Mouse (Mus musculus) ES-E14 (cell line): Measurements from ENCODE around the gene Ube2l3. TPM values are rescaled to one million over a fixed set of nuclear protein-coding genes. Genes with fewer than 3 reads are reported as not detected.
"Not testable (repeated sequence)": the region's sequence is repeated elsewhere in the genome, so short reads cannot be mapped to it uniquely, and the experiment has no call there.

Source experiments
- DNase-seq: peaks from one replicate; pipeline ENCODE4 v3.0.0-alpha.2; 2013; ENCODE audit warnings: low read depth, low spot score
- H3K27ac ChIP-seq: 2 replicates; pipeline ENCODE4 v1.5.1; 2012; ENCODE audit warnings: low read depth, mild to moderate bottlenecking, low read length, moderate library complexity, mixed read lengths; ENCODE audit not compliant: poor library complexity, insufficient read depth, severe bottlenecking
- H3K36me3 ChIP-seq: 2 replicates; pipeline ENCODE4 v1.6.1; 2012; ENCODE audit warnings: mild to moderate bottlenecking, low read length, moderate library complexity, mixed read lengths; ENCODE audit not compliant: control insufficient read depth, poor library complexity, insufficient read depth, severe bottlenecking
- H3K4me1 ChIP-seq, 2 experiments: fragments of 150-350 bp in 1 of 2; sonication (generic) in 1 of 2; 2 replicates each; pipeline ENCODE4 v1.6.1; 2012; ENCODE audit warnings: low read length in 2 of 2, mild to moderate bottlenecking in 1 of 2, mixed read lengths in 1 of 2; ENCODE audit not compliant: control insufficient read depth in 2 of 2, insufficient read depth in 2 of 2, poor library complexity in 1 of 2
- H3K4me3 ChIP-seq, 2 experiments: fragments of 150-350 bp in 1 of 2; sonication (generic) in 1 of 2; 2 replicates each; pipeline ENCODE4 v1.5.1; 2012; ENCODE audit warnings: low read length in 2 of 2, low read depth in 1 of 2, mild to moderate bottlenecking in 1 of 2, mixed read lengths in 1 of 2; ENCODE audit not compliant: insufficient read depth in 1 of 2, poor library complexity in 1 of 2, severe bottlenecking in 1 of 2
- H3K9ac ChIP-seq: 2 replicates; pipeline ENCODE4 v1.6.1; 2012; ENCODE audit warnings: low read depth, mild to moderate bottlenecking, low read length, mixed read lengths; ENCODE audit not compliant: poor library complexity, insufficient read depth, severe bottlenecking
- H3K9me3 ChIP-seq: fragments of 150-350 bp; sonication (generic); 2 replicates; pipeline ENCODE4 v1.6.1; 2012; ENCODE audit warnings: low read depth, mild to moderate bottlenecking, low read length; ENCODE audit not compliant: control insufficient read depth, insufficient read depth
- CHD2 ChIP-seq: IDR thresholded peaks from 2 replicates; pipeline ENCODE4 v1.6.1; 2014; ENCODE audit warnings: mild to moderate bottlenecking, low read depth, low read length, inconsistent platforms
- HCFC1 ChIP-seq: IDR thresholded peaks from 2 replicates; pipeline ENCODE4 v1.6.1; 2012; ENCODE audit warnings: low read length, inconsistent platforms, borderline replicate concordance; ENCODE audit not compliant: insufficient read depth
- MAFK ChIP-seq: IDR thresholded peaks from 2 replicates; pipeline ENCODE4 v1.6.1; 2014; ENCODE audit warnings: mild to moderate bottlenecking, low read depth, low read length, inconsistent platforms; ENCODE audit not compliant: insufficient read depth
- ZC3H11A ChIP-seq: IDR thresholded peaks from 2 replicates; pipeline ENCODE4 v1.6.1; 2012; ENCODE audit warnings: low read depth, mild to moderate bottlenecking, inconsistent platforms, low read length, borderline replicate concordance
- ZNF384 ChIP-seq: IDR thresholded peaks from 2 replicates; pipeline ENCODE4 v1.6.1; 2012; ENCODE audit warnings: low read depth, low read length, inconsistent platforms
- in situ Hi-C, 2 experiments: fragments of 600-800 bp; cut with MboI; formaldehyde crosslinking; loops; one replicate each; pipeline ENCODE4 v1.15.1; 2025; ENCODE audit warnings: low sequenced_read_pairs in 2 of 2, inconsistent platforms in 1 of 2; ENCODE audit not compliant: unreplicated experiment in 2 of 2
- total RNA-seq: library from RNA; depleted of rRNA; stranded (reverse); fragments of 300-350 nt; gene quantifications from 2 replicates; pipeline ENCODE4 v1.2.3, GENCODE M21; 2012

The Ube2l3 gene
- total RNA-seq, 1 experiment: 109 TPM

- Histone ChIP-seq H3K36me3 (peaks cover 4% of the 10 kb centered on the region), H3K4me3 (no peak overlapping the region), H3K9ac (no peak overlapping the region), H3K27ac (no peak overlapping the region), H3K4me1 (peaks cover 0 to 2% of the 10 kb centered on the region in 2 experiments; a peak in 1 of 4 replicates), H3K9me3 (no peaks in the 10 kb centered on the region)
- in situ Hi-C loops: no loop called here
- TF ChIP-seq ZC3H11A: no peak
- TF ChIP-seq HCFC1: no peak
- TF ChIP-seq CHD2: no peak
- TF ChIP-seq MAFK: no peak
- no peak for TF ChIP-seq ZNF384
- DNase-seq: no peak
Observed at GRCm38 (mm10) chr16:17179706-17180105, 22.7 kb downstream of the Ube2l3 start.

GRCm38 (mm10) chr16:17177623-17178170 is 24.8 kb downstream of the Ube2l3 start:
- in situ Hi-C loops: no loop called here
- no peak for DNase-seq
- Histone ChIP-seq H3K4me3 (no peak overlapping the region), H3K4me1 (peaks cover 0 to 2% of the 10 kb centered on the region in 2 experiments; a peak in 1 of 4 replicates), H3K9me3 (no peaks in the 10 kb centered on the region), H3K9ac (no peak overlapping the region), H3K36me3 (peaks cover 5% of the 10 kb centered on the region), H3K27ac (no peak overlapping the region)
- TF ChIP-seq CHD2: no peak
- no peak for TF ChIP-seq MAFK
- TF ChIP-seq ZNF384: no peak
- TF ChIP-seq HCFC1: no peak
- TF ChIP-seq ZC3H11A: no peak

GRCm38 (mm10) chr16:17175765-17176164 is 26.7 kb downstream of the Ube2l3 start:
- no peak overlapping the region for H3K27ac ChIP-seq
- in situ Hi-C loops: no loop called here
- H3K9ac ChIP-seq: no peak overlapping the region
- no peak for TF ChIP-seq HCFC1
- no peak for DNase-seq
- H3K36me3 ChIP-seq: peaks cover 7% of the 10 kb centered on the region
- no peaks in the 10 kb centered on the region for H3K4me1 ChIP-seq
- H3K4me3 ChIP-seq: no peak overlapping the region
- H3K9me3 ChIP-seq: no peaks in the 10 kb centered on the region

GRCm38 (mm10) chr16:17168049-17168448 is 34.4 kb downstream of the Ube2l3 start:
- no peak overlapping the region for H3K27ac ChIP-seq
- TF ChIP-seq ZC3H11A (no peak), MAFK (no peak), ZNF384 (no peak), HCFC1 (no peak), CHD2 (no peak)
- in situ Hi-C loops: no loop called here
- peaks cover 12% of the 10 kb centered on the region for H3K36me3 ChIP-seq
- no peaks in the 10 kb centered on the region for H3K9me3 ChIP-seq
- H3K9ac ChIP-seq: no peak overlapping the region
- H3K4me3 ChIP-seq: no peak overlapping the region
- no peak for DNase-seq
- no peaks in the 10 kb centered on the region for H3K4me1 ChIP-seq

GRCm38 (mm10) chr16:17167179-17167578 is 35.3 kb downstream of the Ube2l3 start:
- DNase-seq: no peak
- in situ Hi-C loops: no loop called here
- H3K9ac ChIP-seq: no peak overlapping the region

GRCm38 (mm10) chr16:17165478-17165877 is 37.0 kb downstream of the Ube2l3 start:
- H3K4me1 ChIP-seq, H3K36me3 ChIP-seq, in situ Hi-C loops, H3K27ac ChIP-seq, H3K9ac ChIP-seq, DNase-seq, H3K4me3 ChIP-seq, H3K9me3 ChIP-seq: not testable (repeated sequence)

More at GRCm38 (mm10) chr16:17167179-17167578, 35.3 kb downstream of the Ube2l3 start:
- Histone ChIP-seq H3K4me3 (no peak overlapping the region), H3K36me3 (peaks cover 11% of the 10 kb centered on the region), H3K9me3 (no peaks in the 10 kb centered on the region), H3K27ac (no peak overlapping the region), H3K4me1 (no peaks in the 10 kb centered on the region)
- TF ChIP-seq CHD2 (no peak), ZNF384 (no peak), MAFK (no peak), ZC3H11A (no peak), HCFC1 (no peak)
